Mouse (Mus musculus): ENCODE measurements at regions not wholly inside any gene's neighbourhood (a gene's known extent, or its start where the extent isn't known, plus 50 kb on each side); places are given as distances from the start of the nearest gene placed in this dataset.

DNA sequence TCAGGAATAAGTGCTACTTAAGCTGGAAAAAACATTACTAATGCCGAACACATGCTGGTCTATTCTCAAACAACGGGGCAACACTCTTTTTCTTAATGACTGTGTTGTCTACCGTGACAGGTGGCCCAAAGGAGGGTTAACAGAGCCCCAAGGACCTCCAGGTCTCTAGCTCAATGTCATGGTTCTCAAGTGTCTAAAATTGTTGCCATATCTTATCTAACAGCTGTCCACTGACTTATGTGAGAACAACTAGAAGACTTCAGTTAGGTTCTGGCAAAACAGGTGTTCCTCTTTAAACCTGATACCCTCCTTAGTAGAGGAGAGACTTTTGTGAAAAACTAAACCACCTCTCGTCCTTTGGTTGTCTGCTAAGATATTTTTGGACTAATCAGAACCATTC, 257.4 kb upstream of the Tbl1xr1 start:
- TF ChIP-seq NANOG (IDR thresholded peaks at IDR 0.05; ENCODE audit: borderline replicate concordance, low read length) (no peak), CTCF (conservative IDR thresholded peaks at IDR 0.05; ENCODE audit: low read length) (no peak), POU5F1 (IDR thresholded peaks at IDR 0.05; ENCODE audit: borderline replicate concordance, low read length) (no peak)
- no peaks in the 10 kb centered on the region for H3K9me3 ChIP-seq (ENCODE audit: low read length)
- no peaks in the 10 kb centered on the region for H3K36me3 ChIP-seq (ENCODE audit: insufficient read depth, low read length)
- H3K4me3 ChIP-seq (replicated peaks; ENCODE audit: low read length): no peak overlapping the region
- H3K4me1 ChIP-seq (replicated peaks; ENCODE audit: low read depth, low read length): no peaks in the 10 kb centered on the region
- no peaks in the 10 kb centered on the region for H3K27me3 ChIP-seq (ENCODE audit: insufficient read depth, low read length)

DNA sequence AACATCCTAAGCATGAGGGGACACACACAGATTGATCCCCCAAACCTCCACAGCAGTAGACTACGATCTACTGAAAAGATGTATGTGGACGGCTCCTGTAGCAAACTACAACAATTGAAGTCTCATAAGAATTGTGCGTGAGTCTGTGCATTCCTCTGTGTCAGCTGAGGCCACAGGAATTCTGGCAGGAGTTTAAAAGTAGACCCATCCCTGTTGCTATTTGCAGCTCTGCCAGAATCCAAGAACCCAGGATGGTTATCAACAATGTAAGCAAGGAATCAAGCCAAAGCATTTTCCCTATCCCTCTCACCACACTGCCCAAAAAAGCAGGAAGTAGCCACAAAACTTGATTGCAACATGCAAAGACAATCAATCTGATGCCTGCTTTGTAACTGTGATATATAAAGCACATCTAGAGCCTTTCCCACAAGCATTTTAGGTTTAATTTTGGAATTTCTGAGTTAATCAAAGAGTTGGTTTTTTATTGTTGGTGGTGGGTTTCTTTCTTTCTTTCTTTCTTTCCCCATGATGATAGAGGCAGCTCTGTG, 256.3 kb upstream of the Tbl1xr1 start:
- TF ChIP-seq CTCF (conservative IDR thresholded peaks at IDR 0.05; ENCODE audit: low read length) (no peak), POU5F1 (IDR thresholded peaks at IDR 0.05; ENCODE audit: borderline replicate concordance, low read length) (no peak), NANOG (IDR thresholded peaks at IDR 0.05; ENCODE audit: borderline replicate concordance, low read length) (no peak)
- Histone ChIP-seq H3K4me3 (replicated peaks; ENCODE audit: low read length) (no peak overlapping the region), H3K36me3 (ENCODE audit: insufficient read depth, low read length) (no peaks in the 10 kb centered on the region), H3K27me3 (ENCODE audit: insufficient read depth, low read length) (no peaks in the 10 kb centered on the region), H3K4me1 (replicated peaks; ENCODE audit: low read depth, low read length) (no peaks in the 10 kb centered on the region), H3K9me3 (ENCODE audit: low read length) (no peaks in the 10 kb centered on the region)

DNA sequence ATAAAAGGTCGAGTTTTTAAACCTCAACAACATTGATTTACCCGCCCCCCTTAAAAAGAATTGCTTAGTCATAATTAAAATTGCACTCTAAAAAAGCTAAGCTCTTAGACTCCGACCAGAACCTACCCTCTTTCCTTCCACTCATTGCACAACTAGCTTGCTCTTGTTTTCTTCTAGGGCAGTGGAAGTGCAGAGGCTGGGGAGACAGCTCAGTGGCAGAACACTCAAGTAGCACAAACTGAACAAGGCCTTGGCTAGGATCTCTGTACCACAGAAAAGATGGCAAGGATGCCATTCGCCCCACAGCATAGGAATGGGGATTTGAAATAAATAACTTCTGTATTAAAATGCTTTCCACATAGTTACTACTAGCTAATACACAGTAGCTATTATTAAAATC, 253.8 kb upstream of the Tbl1xr1 start:
- no peaks in the 10 kb centered on the region for H3K27me3 ChIP-seq (ENCODE audit: insufficient read depth, low read length)
- no peak for TF ChIP-seq POU5F1 (IDR thresholded peaks at IDR 0.05; ENCODE audit: borderline replicate concordance, low read length)
- no peak for TF ChIP-seq CTCF (conservative IDR thresholded peaks at IDR 0.05; ENCODE audit: low read length)
- no peak for TF ChIP-seq NANOG (IDR thresholded peaks at IDR 0.05; ENCODE audit: borderline replicate concordance, low read length)
- no peaks in the 10 kb centered on the region for H3K36me3 ChIP-seq (ENCODE audit: insufficient read depth, low read length)
- H3K4me3 ChIP-seq (replicated peaks; ENCODE audit: low read length): no peak overlapping the region
- no peaks in the 10 kb centered on the region for H3K9me3 ChIP-seq (ENCODE audit: low read length)
- H3K4me1 ChIP-seq (replicated peaks; ENCODE audit: low read depth, low read length): no peaks in the 10 kb centered on the region

DNA sequence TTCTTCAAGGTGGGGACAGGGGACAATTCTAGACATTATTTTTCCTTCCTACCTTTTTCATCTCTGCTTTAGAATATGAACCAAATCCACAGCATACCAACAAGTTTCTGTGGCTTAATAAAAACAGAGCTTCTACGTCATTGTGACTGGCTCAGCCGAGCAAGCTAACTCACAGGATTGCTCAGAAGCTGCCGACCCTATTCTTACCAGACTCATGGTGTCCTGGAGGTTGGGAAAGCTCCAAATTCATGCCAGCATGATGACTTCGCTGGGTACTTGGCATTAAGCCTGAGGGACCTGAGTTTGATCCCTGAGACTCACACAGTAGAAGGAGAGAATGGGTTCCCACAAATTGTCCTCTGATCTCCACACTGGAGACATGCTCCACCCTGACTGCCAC, 253.1 kb upstream of the Tbl1xr1 start:
- Histone ChIP-seq H3K4me1 (replicated peaks; ENCODE audit: low read depth, low read length) (no peaks in the 10 kb centered on the region), H3K4me3 (replicated peaks; ENCODE audit: low read length) (no peak overlapping the region), H3K9me3 (ENCODE audit: low read length) (no peaks in the 10 kb centered on the region), H3K36me3 (ENCODE audit: insufficient read depth, low read length) (no peaks in the 10 kb centered on the region), H3K27me3 (ENCODE audit: insufficient read depth, low read length) (no peaks in the 10 kb centered on the region)
- TF ChIP-seq POU5F1 (IDR thresholded peaks at IDR 0.05; ENCODE audit: borderline replicate concordance, low read length): no peak

DNA sequence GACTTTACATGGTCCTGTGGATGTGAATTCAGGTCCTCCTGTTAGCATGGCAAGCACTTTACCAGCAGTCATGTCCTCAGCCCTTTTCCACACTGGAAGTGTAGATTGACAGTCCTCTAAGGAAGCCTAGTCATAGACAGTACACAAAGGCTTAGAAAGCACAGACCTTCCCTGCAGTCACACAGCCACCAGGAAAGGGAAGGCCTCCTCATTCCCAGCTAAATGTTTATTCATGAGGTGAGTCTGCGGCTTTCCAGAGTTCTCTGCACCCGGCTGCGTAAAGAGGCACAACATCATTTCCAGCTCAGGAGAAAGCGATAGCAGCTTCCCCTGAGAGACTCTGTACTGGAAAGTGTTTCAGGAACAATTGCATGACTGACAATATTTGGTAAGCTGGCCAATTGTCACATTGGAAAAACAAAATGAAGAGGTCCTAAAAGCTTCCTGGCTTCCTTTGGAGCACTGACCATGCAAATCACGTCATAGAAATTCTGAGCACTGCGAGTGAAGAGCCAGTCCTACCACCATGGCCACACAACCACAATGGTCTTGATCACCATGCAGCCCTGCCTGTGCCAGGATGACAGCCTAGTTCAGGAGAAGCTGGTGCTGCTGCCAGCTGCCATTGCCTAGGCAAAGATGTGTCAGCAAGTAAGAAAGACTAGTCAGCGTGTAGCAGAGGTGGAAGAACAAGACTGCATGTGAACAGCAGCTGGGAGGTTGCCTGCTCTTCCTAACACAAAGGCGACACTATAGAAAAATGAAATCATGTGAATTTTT, 252.2 kb upstream of the Tbl1xr1 start:
- no peaks in the 10 kb centered on the region for H3K9me3 ChIP-seq (ENCODE audit: low read length)
- no peak overlapping the region for H3K4me3 ChIP-seq (replicated peaks; ENCODE audit: low read length)
- TF ChIP-seq CTCF (conservative IDR thresholded peaks at IDR 0.05; ENCODE audit: low read length): no peak
- TF ChIP-seq POU5F1 (IDR thresholded peaks at IDR 0.05; ENCODE audit: borderline replicate concordance, low read length): no peak
- no peak for TF ChIP-seq NANOG (IDR thresholded peaks at IDR 0.05; ENCODE audit: borderline replicate concordance, low read length)
- H3K27me3 ChIP-seq (ENCODE audit: insufficient read depth, low read length): no peaks in the 10 kb centered on the region
- H3K36me3 ChIP-seq (ENCODE audit: insufficient read depth, low read length): no peaks in the 10 kb centered on the region
- H3K4me1 ChIP-seq (replicated peaks; ENCODE audit: low read depth, low read length): no peaks in the 10 kb centered on the region

DNA sequence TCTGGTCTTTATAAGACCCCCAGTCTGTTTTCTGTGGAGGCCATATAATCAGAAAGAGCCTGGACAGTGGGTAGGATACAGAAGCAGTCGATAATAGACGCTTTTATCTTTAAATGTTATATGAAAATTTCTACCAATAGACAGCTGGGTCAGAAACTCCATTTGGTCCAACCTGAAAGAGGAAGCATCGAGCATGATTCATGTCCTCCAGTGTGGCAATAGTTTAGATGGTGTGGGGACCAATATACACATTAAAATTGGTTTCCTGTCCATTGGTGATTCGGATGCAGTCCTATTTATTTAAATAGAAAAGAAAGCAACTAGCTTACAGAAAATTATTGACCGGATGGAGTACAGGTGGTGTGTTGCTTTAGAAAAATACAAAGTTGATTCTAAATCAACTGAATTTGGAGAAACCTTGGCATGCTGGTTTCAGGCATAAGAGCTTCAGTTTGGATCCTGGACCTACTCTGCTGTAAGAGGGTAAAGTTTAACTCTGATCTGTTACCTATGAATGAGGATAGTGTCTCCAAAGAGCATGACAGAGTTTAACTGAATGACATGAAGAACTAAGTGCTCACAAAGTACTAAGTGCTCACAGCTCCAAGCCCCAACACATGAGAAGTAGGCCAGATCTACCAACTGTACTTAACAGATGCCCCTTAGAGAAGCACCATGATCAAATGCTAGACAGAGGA, 251.4 kb upstream of the Tbl1xr1 start:
- H3K27me3 ChIP-seq (ENCODE audit: insufficient read depth, low read length): no peaks in the 10 kb centered on the region
- TF ChIP-seq NANOG (IDR thresholded peaks at IDR 0.05; ENCODE audit: borderline replicate concordance, low read length) (no peak), CTCF (conservative IDR thresholded peaks at IDR 0.05; ENCODE audit: low read length) (no peak), POU5F1 (IDR thresholded peaks at IDR 0.05; ENCODE audit: borderline replicate concordance, low read length) (no peak)
- H3K4me1 ChIP-seq (replicated peaks; ENCODE audit: low read depth, low read length): no peaks in the 10 kb centered on the region

DNA sequence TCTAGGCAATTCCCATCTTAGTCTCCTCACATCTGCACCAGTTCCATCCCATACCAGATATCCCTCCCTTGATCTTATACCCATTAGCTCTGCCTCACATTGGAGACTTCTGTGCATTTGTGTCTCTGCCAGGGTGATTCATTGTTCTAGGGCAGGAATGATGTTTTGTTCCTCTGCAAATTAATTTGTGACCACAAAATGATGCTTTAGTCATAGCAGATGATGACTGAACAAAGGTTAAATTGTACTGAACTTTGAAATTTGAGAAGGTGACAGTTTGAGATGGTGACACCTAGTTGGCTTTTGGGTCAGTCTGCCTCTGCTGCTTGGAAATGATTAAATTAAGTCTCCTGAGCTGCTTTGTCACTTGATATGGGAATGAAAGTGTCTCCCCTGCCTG, 248.8 kb upstream of the Tbl1xr1 start:
- H3K4me3 ChIP-seq (replicated peaks; ENCODE audit: low read length): no peak overlapping the region
- H3K27me3 ChIP-seq (ENCODE audit: insufficient read depth, low read length): no peaks in the 10 kb centered on the region
- no peaks in the 10 kb centered on the region for H3K9me3 ChIP-seq (ENCODE audit: low read length)
- TF ChIP-seq NANOG (IDR thresholded peaks at IDR 0.05; ENCODE audit: borderline replicate concordance, low read length) (no peak), CTCF (conservative IDR thresholded peaks at IDR 0.05; ENCODE audit: low read length) (no peak), POU5F1 (IDR thresholded peaks at IDR 0.05; ENCODE audit: borderline replicate concordance, low read length) (no peak)
- H3K4me1 ChIP-seq (replicated peaks; ENCODE audit: low read depth, low read length): no peaks in the 10 kb centered on the region
- H3K36me3 ChIP-seq (ENCODE audit: insufficient read depth, low read length): no peaks in the 10 kb centered on the region

More for the DNA sequence above, 251.4 kb upstream of the Tbl1xr1 start:
- Histone ChIP-seq H3K9me3 (ENCODE audit: low read length) (no peaks in the 10 kb centered on the region), H3K4me3 (replicated peaks; ENCODE audit: low read length) (no peak overlapping the region), H3K36me3 (ENCODE audit: insufficient read depth, low read length) (no peaks in the 10 kb centered on the region)

DNA sequence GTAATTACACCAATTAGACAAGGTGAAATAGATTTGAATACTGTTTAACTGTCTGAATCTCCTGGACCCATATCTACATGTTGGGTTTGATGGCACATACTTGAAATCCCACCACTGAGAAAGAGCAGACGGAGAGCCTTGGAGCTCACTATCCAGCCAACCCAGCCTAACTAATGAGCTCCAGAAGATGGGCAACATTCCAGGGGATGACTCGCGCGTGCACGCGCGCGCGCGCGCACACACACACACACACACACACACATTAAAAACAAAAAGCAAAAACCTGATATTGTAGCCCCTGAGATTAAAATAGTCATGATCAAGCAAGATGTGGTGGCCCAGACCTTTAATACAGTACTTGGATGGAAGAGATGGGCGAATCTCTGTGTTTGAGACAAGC, 243.3 kb upstream of the Tbl1xr1 start:
- no peaks in the 10 kb centered on the region; the same call in 1 of the 2 replicates for H3K4me1 ChIP-seq (replicated peaks; ENCODE audit: low read depth, low read length)
- H3K27me3 ChIP-seq (ENCODE audit: insufficient read depth, low read length): no peaks in the 10 kb centered on the region
- no peak for TF ChIP-seq NANOG (IDR thresholded peaks at IDR 0.05; ENCODE audit: borderline replicate concordance, low read length)
- TF ChIP-seq CTCF (conservative IDR thresholded peaks at IDR 0.05; ENCODE audit: low read length): no peak
- TF ChIP-seq POU5F1 (IDR thresholded peaks at IDR 0.05; ENCODE audit: borderline replicate concordance, low read length): no peak
- H3K9me3 ChIP-seq (ENCODE audit: low read length): no peaks in the 10 kb centered on the region; the same call in 1 of the 2 replicates
- H3K4me3 ChIP-seq (replicated peaks; ENCODE audit: low read length): no peak overlapping the region
- H3K36me3 ChIP-seq (ENCODE audit: insufficient read depth, low read length): no peaks in the 10 kb centered on the region

Data from E14TG2a.4 (cell line).